Mouse (Mus musculus) heart, embryonic 16.5 days (tissue): Measurements from ENCODE around the gene Thada. TPM values are rescaled to one million over a fixed set of nuclear protein-coding genes. Genes with fewer than 3 reads are reported as not detected.
A peak's percentile ranks its signal among the peaks of the same experiment; 100 is the strongest.

Experiments
- ATAC-seq: fragments of 200-750 bp; cut with Nextera tagmentation; replicated peaks from 2 replicates; pipeline ENCODE4 v1.8.0; 2017; ENCODE audit warnings: moderate number of reproducible peaks; ENCODE audit not compliant: insufficient read depth, low FRiP score; ENCODE audit errors: extremely low read depth
- H3K27ac ChIP-seq: fragments of 300-500 bp; sonication (generic); 2 replicates; pipeline ENCODE4 v1.5.1; 2014; ENCODE audit warnings: mild to moderate bottlenecking, low read length, control low read depth, moderate library complexity
- H3K27me3 ChIP-seq: fragments of 300-500 bp; sonication (generic); 2 replicates; pipeline ENCODE4 v1.6.1; 2014; ENCODE audit warnings: low read length, mixed read lengths; ENCODE audit not compliant: control insufficient read depth, insufficient read depth
- H3K36me3 ChIP-seq: fragments of 300-500 bp; sonication (generic); 2 replicates; pipeline ENCODE4 v1.6.1; 2014; ENCODE audit not compliant: control insufficient read depth, insufficient read depth
- H3K4me1 ChIP-seq: fragments of 300-500 bp; sonication (generic); 2 replicates; pipeline ENCODE4 v1.6.1; 2014; ENCODE audit warnings: low read length, mixed read lengths; ENCODE audit not compliant: control insufficient read depth, insufficient read depth
- H3K4me2 ChIP-seq: fragments of 300-500 bp; sonication (generic); 2 replicates; pipeline ENCODE4 v1.6.1; 2014; ENCODE audit warnings: low read depth, mild to moderate bottlenecking, control low read depth, low read length
- H3K4me3 ChIP-seq: fragments of 300-500 bp; sonication (generic); 2 replicates; pipeline ENCODE4 v1.5.1; 2014; ENCODE audit warnings: mild to moderate bottlenecking, control low read depth, low read length
- H3K9ac ChIP-seq: fragments of 300-500 bp; sonication (generic); 2 replicates; pipeline ENCODE4 v1.6.1; 2014; ENCODE audit warnings: low read length, control low read depth
- H3K9me3 ChIP-seq: fragments of 300-500 bp; sonication (generic); replicated peaks from 2 replicates; pipeline ENCODE4 v1.6.1; 2016; ENCODE audit warnings: low read length; ENCODE audit not compliant: control insufficient read depth
- WGBS: fragments of 180-500 bp; shearing (Covaris S2); extraction: QIAGEN DNeasy Blood & Tissue Kit; methylation state at CpG from one replicate; pipeline ENCODE4 v1.1.7; 2014; 5-methylcytosine and 5-hydroxymethylcytosine counted together
- polyA plus RNA-seq: library from polyadenylated mRNA; unstranded; fragments of >200 nt; fragmentation: Nextera tagmentation; extraction: Ambion mirVana; gene quantifications from 2 replicates; pipeline ENCODE4 v1.2.1, GENCODE M21; 2015

Gene Thada
- polyA plus RNA-seq, 1 experiment from 2014 or later = 4.8 TPM

DNA sequence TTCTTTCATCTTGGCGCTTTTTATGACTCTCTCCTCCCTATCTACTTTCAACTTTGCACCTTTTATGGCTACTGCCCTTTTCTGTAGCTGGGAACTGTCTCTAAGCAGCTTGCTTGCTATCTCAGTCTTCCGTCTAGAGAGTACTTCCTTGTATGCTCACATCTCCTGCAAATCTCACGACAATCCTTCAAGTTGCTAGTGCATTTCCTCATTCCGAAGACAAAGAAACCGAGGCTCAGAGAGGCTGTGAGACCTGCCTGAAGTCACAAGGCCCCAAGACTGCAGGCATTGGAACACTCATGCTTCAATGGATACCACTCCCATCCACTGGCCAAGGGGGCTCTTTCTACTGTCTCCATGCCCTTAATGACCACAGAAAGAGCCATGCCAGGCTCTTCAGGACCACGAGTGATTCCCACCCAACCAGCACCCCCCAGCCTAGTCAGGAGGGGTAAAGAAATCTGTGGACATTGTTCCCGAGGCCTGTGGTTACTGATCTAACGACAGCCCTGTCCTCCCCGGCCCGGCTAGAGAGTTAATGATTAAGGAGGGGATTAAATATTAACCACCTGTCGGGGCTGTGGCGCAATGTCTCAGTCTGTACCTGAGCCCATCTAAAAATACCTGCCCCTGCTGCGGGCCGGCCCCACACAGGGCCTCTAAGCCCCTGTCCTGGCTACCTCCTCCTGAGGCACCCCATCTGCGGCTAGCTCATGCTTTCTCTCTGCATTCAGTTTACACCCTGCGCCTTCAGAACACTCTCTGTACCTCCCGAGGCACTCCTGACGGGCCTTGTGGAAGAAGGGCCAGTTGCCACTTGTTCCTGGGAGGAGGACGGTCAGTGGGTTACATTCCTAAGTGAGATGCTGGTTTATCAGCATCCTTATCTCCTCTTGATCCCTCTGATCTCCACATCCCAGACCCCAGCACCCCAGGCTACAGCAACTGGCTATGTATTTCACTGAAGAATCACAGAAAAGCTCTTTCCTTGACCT lies 309.0 kb downstream of the Thada start:
- H3K27me3 ChIP-seq = no peaks in the 10 kb centered on the region
- no peak overlapping the region for H3K4me3 ChIP-seq
- no peak overlapping the region for H3K9ac ChIP-seq
- no peak for ATAC-seq
- WGBS = 56% methylated on average over 19 of the region's 19 CpGs
- peaks cover 28% of the 10 kb centered on the region for H3K4me1 ChIP-seq
- no peaks in the 10 kb centered on the region for H3K36me3 ChIP-seq
- H3K9me3 ChIP-seq = no peaks in the 10 kb centered on the region
- peak overlapping the region; percentile 30 for H3K27ac ChIP-seq
- H3K4me2 ChIP-seq = no peak overlapping the region

DNA sequence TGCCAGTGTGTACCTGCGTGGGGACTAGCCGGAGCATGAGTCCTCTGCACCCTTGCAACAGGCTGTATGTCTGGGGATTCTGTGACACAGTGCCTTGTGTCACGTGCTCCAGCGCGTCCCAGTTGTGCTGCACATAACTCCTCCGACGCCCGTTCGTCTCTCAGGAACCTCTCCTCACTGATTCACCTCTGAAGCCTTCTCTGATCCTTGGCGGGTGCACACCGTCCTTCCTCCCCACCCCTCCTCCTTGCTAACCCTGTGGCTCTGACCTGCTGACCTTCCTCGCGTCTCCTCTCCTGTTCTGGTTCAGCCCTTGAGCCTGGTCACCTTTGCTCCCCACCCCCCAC lies 309.8 kb downstream of the Thada start:
- Histone ChIP-seq H3K27me3 (no peaks in the 10 kb centered on the region), H3K4me3 (no peak overlapping the region), H3K9me3 (no peaks in the 10 kb centered on the region), H3K27ac (no peak overlapping the region; the same call in 1 of the 2 replicates), H3K4me2 (no peak overlapping the region), H3K36me3 (no peaks in the 10 kb centered on the region), H3K9ac (0 out of 2 replicates have a peak overlapping the region, but pooled peaks have one; percentile 4), H3K4me1 (peaks cover 19% of the 10 kb centered on the region; the same call in 1 of the 2 replicates)
- ATAC-seq = no peak; the same call in 1 of the 2 replicates
- 61% methylated on average over 13 of the region's 13 CpGs for WGBS

DNA sequence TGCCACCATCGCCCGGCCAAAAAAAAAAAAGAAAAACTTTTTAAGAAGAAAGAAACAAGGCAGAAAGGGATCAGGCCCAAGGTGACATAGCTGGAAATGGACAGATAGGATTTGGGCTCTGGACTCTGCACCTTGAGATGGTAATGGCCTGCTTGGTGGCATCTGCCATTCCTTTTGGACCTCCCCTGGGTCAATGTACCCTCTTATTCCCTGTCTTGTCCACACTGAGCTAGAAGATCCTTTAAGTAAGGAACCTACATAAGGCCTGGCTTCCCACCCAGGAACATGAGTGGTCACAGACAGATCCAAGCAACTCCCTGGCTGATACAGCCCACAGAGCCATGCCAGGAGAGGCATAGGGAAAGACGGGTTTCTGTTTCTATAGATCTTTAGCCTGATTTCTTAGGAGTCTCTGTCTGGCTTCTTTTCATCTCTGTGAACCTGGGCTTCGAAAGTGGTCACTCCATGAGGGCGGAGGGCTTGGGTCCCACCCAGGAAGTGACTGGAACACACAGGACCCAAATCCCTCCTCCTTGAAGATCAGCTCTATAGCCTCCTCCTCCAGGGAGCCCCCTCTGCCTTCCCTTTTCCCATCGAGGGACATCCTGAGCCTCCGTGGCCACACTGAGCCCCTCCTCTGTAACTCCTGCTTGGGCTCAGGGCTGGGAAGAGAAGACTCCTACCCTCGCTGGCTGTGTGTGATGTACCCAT lies 310.3 kb downstream of the Thada start:
- Histone ChIP-seq H3K4me1 (peaks cover 14% of the 10 kb centered on the region; the same call in 1 of the 2 replicates), H3K4me3 (no peak overlapping the region), H3K36me3 (no peaks in the 10 kb centered on the region), H3K27ac (no peak overlapping the region), H3K27me3 (no peaks in the 10 kb centered on the region), H3K9me3 (no peaks in the 10 kb centered on the region), H3K9ac (no peak overlapping the region), H3K4me2 (no peak overlapping the region)
- 77% methylated on average over 8 of the region's 8 CpGs for WGBS
- ATAC-seq = no peak

DNA sequence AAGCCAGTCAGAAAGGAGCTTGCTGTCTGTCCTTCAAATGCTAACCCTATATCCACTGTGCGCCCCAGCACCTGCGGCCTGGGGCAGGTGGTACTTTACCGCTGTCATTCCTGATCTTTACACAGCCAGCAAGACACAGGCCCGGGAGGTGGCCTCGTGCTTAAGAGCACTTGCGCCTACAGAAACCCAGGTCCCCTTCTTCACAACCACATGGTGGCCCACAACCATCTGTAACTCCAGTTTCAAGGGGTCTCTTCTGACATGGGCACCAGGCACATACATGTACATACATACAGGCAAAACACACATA lies 311.0 kb downstream of the Thada start:
- H3K4me1 ChIP-seq = peaks cover 14% of the 10 kb centered on the region; the same call in 1 of the 2 replicates
- no peaks in the 10 kb centered on the region for H3K36me3 ChIP-seq
- no peaks in the 10 kb centered on the region for H3K27me3 ChIP-seq
- no peak overlapping the region for H3K4me3 ChIP-seq
- ATAC-seq = no peak
- no peak overlapping the region for H3K4me2 ChIP-seq
- H3K9me3 ChIP-seq = no peaks in the 10 kb centered on the region
- H3K27ac ChIP-seq = no peak overlapping the region
- no peak overlapping the region for H3K9ac ChIP-seq
- 86% methylated on average over 6 of the region's 6 CpGs for WGBS

DNA sequence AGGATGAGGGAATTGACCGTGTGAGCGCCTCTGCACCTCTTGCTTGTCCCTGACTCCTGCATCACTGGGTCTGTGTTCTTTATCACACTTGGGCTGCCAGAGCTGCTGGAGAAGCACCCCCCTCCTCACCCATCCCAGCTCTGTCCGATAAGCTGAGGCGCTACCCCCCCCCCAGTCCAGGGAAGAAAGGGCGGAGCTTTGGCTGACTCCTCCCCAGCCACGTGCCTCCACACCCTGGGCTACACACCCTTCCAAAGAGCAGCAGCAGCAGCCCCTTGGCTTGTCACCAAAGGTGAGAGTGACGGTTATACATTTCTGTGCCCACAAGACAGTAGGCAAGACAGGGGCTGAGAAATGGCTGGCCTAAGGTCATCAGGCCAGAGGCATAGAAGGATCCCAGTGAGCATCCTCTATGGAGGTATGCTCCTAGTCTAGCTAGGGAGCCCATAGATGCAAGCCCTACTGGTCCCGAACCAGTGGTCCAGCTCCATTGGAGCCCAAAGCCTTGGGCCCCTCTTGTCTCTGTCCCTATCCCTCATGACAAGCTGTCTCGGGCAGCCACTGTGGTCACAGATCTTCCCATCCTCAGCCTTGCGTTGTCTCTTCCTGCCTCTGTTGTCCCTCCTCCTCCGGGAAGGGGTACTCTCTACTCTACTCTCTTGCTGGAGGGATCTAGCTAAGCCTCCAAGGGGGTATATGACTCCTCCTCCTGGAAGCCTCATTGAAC lies 311.5 kb downstream of the Thada start:
- Histone ChIP-seq H3K4me2 (no peak overlapping the region), H3K27ac (no peak overlapping the region), H3K4me3 (no peak overlapping the region), H3K27me3 (no peaks in the 10 kb centered on the region), H3K4me1 (peaks cover 18% of the 10 kb centered on the region), H3K9me3 (no peaks in the 10 kb centered on the region), H3K9ac (no peak overlapping the region), H3K36me3 (no peaks in the 10 kb centered on the region)
- 60% methylated on average over 11 of the region's 11 CpGs for WGBS
- ATAC-seq = no peak

DNA sequence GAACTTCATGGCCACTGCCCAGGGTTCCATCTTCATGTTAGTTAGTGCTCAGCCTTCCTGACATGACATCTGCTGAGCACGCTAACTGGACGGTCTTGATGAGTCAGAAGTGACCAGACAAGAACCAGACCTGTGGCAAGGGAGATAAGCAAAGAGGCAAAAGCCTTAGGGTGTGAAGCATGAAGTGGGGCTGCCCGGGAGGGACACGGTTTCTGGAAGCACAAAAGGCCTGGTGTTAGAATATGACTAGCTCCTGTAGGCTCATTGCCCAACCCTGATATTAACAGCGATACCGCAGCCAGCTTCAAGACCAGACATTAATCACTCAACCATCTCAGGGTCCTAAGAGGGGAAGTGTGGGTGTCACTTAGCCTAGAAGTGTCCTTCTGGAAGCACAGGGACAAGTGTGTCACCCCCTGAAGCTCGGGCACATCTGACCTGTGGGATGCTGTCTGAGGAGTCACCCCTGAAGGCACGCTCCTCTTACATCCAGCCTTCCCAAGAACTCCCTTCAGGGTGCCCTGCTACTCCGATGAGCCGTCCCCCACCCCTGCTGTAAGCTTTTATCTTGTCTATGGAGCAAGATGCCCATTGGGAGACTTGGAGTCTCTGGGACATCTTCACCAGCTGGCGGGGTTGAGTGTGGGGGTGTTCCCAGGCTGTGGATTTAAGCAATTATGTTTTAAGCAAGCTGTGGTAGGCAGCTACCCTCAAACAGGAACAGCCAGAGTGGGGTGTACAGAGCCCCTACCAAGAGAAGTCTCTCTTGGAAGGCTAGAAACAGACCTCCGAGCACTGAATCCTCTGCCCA lies 312.8 kb downstream of the Thada start:
- Histone ChIP-seq H3K9ac (no peak overlapping the region), H3K36me3 (no peaks in the 10 kb centered on the region), H3K4me1 (peaks cover 30% of the 10 kb centered on the region), H3K27me3 (no peaks in the 10 kb centered on the region), H3K27ac (no peak overlapping the region), H3K4me3 (no peak overlapping the region), H3K4me2 (no peak overlapping the region), H3K9me3 (no peaks in the 10 kb centered on the region)
- ATAC-seq = no peak
- 54% methylated on average over 12 of the region's 12 CpGs for WGBS

DNA sequence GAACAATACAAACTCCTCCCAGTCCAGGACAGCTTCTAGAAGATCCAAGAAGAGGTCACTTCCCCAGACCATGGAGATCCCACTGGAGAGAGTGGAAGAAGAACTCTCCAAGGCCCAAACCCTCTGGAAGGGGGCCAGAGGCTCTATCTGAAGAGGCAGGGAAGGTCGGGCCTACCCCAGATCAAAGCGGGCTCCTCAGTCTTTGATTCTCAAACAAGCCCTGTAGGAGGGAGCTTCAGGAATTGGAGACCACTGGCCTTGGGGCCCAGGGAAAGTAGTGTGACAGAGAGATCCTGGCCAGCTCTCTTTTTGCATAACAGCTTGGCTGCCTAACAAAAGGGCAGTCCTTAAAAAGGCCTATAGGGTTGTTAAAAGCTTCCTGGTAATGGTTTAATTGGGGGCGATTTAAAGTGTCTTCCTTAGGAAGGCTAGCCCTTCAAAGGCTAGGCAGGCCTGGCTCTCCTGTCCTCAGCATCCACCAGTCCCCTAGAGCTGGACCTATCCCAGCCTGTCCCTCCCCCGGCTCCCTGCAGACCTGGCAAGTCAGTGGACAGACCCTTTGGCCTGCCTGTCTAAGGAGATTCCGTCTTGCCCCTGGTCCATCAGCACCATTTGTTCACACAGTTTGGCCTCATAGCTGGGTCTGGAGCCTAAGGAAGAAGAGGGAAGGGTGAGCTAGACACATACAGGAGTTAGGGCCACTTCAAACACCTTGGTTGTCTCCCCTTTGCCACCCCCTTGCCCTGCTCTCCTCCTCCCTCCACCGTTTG lies 313.6 kb downstream of the Thada start:
- H3K9me3 ChIP-seq = no peaks in the 10 kb centered on the region
- no peak overlapping the region for H3K4me2 ChIP-seq
- H3K36me3 ChIP-seq = no peaks in the 10 kb centered on the region
- H3K4me3 ChIP-seq = no peak overlapping the region
- H3K27ac ChIP-seq = no peak overlapping the region
- H3K9ac ChIP-seq = no peak overlapping the region
- no peaks in the 10 kb centered on the region for H3K27me3 ChIP-seq
- H3K4me1 ChIP-seq = peaks cover 26% of the 10 kb centered on the region
- WGBS = 53% methylated on average over 6 of the region's 6 CpGs
- ATAC-seq = no peak

DNA sequence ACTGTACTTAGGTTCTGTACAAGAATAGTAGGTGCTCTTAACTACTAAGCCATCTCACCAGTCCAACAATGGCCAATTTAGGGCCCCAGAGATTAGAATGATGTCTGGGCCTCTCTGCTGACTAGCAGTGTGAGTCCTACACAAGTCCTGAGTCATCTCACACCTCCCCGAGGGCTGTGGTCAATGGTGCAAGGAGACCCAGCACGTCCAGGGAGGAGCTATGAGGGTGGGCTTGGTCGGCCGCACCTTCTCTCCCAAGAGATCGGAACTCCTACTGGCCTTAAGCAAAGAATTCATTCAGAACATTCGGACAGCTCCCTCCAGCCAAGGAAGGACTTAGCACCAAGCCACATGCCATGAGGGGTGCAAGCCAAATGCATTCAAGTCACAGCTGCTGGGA lies 314.7 kb downstream of the Thada start:
- no peak overlapping the region for H3K27ac ChIP-seq
- no peaks in the 10 kb centered on the region for H3K36me3 ChIP-seq
- H3K9me3 ChIP-seq = no peaks in the 10 kb centered on the region
- no peak for ATAC-seq
- H3K9ac ChIP-seq = no peak overlapping the region
- peaks cover 30% of the 10 kb centered on the region for H3K4me1 ChIP-seq
- WGBS = 88% methylated on average over 6 of the region's 6 CpGs
- no peak overlapping the region for H3K4me3 ChIP-seq
- H3K4me2 ChIP-seq = no peak overlapping the region
- H3K27me3 ChIP-seq = no peaks in the 10 kb centered on the region
